Mouse (Mus musculus) neural tube, embryonic 11.5 days (tissue): ENCODE results near the gene Phf5a. TPM values are rescaled to one million over a fixed set of nuclear protein-coding genes. Genes with fewer than 3 reads are reported as not detected.
A peak's percentile ranks its signal among the peaks of the same experiment; 100 is the strongest.

ENCODE experiments used
- ATAC-seq: fragments of 200-750 bp; cut with Nextera tagmentation; 2 replicates; pipeline ENCODE4 v1.8.0; 2017; ENCODE audit warnings: moderate number of reproducible peaks, mild to moderate bottlenecking, moderate TSS enrichment, moderate library complexity; ENCODE audit not compliant: insufficient read depth, low FRiP score, low TSS enrichment
- DNase-seq: peaks from one replicate; pipeline ENCODE4 v3.0.0-alpha.2; 2015; ENCODE audit warnings: low spot score
- H3K27ac ChIP-seq: fragments of 300-500 bp; sonication (generic); 2 replicates; pipeline ENCODE4 v1.5.1; 2014; ENCODE audit warnings: low read depth, mild to moderate bottlenecking, low read length
- H3K27me3 ChIP-seq: fragments of 300-500 bp; sonication (generic); 2 replicates; pipeline ENCODE4 v1.6.1; 2014; ENCODE audit warnings: mild to moderate bottlenecking, low read length, mixed read lengths; ENCODE audit not compliant: control insufficient read depth, insufficient read depth
- H3K36me3 ChIP-seq: fragments of 300-500 bp; sonication (generic); 2 replicates; pipeline ENCODE4 v1.6.1; 2014; ENCODE audit warnings: mild to moderate bottlenecking, low read length, moderate library complexity, mixed read lengths; ENCODE audit not compliant: control insufficient read depth, insufficient read depth
- H3K4me1 ChIP-seq: fragments of 300-500 bp; sonication (generic); 2 replicates; pipeline ENCODE4 v1.6.1; 2014; ENCODE audit warnings: low read length, mixed read lengths; ENCODE audit not compliant: control insufficient read depth, insufficient read depth
- H3K4me2 ChIP-seq: fragments of 300-500 bp; sonication (generic); 2 replicates; pipeline ENCODE4 v1.6.1; 2014; ENCODE audit warnings: low read depth, mild to moderate bottlenecking, moderate library complexity
- H3K4me3 ChIP-seq: fragments of 300-500 bp; sonication (generic); 2 replicates; pipeline ENCODE4 v1.5.1; 2014; ENCODE audit warnings: low read depth, low read length
- H3K9ac ChIP-seq: fragments of 300-500 bp; sonication (generic); 2 replicates; pipeline ENCODE4 v1.6.1; 2014; ENCODE audit warnings: mild to moderate bottlenecking, low read length
- H3K9me3 ChIP-seq: fragments of 300-500 bp; sonication (generic); 2 replicates; pipeline ENCODE4 v1.6.1; 2016; ENCODE audit warnings: low read length; ENCODE audit not compliant: control insufficient read depth
- WGBS: fragments of 180-500 bp; shearing (Covaris S2); extraction: QIAGEN DNeasy Blood & Tissue Kit; methylation state at CpG from one replicate; pipeline ENCODE4 v1.1.7; 2014; 5-methylcytosine and 5-hydroxymethylcytosine counted together
- polyA plus RNA-seq: library from polyadenylated mRNA; unstranded; fragments of >200 nt; fragmentation: Nextera tagmentation; extraction: Ambion mirVana; gene quantifications from 2 replicates; pipeline ENCODE4 v1.2.1, GENCODE M21; 2014

Phf5a gene
- polyA plus RNA-seq, 1 experiment from 2014 or later = 203 TPM

GRCm38 (mm10) chr15:81864238-81864637, 7.5 kb downstream of the Phf5a start:
- Histone ChIP-seq H3K4me3 (no peak overlapping the region), H3K9me3 (no peaks in the 10 kb centered on the region), H3K27me3 (no peaks in the 10 kb centered on the region), H3K4me1 (no peaks in the 10 kb centered on the region), H3K4me2 (no peak overlapping the region), H3K27ac (no peak overlapping the region), H3K36me3 (peaks cover 24% of the 10 kb centered on the region), H3K9ac (no peak overlapping the region)
- ATAC-seq (no peak), DNase-seq (no peak)
- 96% methylated on average over 7 of the region's 7 CpGs for WGBS

DNA sequence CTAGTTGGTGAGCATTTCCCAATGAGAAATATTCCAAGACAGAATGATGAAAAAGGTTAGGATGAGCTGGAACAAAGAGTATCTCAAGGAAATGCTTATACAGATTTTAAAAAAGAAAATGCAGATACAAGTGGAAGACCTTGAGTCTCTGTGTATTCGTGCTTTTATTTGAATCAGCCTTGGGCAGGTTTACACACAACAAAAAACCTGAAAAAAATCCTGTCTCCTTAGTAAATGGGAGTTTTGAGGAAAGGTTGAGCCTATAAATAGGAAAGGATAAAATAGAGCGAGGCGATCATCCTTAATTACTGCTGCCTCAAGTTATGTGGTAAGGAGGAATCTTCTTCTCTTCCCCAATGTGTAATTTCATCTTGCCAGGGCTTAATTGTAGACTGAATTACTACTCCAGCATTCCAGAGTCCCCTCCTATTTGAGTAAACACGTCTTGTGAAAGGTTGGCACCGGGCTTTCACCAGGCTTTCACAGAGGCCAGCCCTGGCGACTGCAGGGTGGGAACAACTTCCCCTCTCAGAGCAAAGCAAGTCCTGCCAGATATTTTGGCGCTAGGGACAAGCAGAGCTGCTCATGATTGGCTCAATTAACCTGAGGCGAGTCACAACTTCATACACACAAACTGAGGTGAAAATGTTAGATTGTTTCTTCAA, 11.1 kb downstream of the Phf5a start:
- DNase-seq = no peak

DNA sequence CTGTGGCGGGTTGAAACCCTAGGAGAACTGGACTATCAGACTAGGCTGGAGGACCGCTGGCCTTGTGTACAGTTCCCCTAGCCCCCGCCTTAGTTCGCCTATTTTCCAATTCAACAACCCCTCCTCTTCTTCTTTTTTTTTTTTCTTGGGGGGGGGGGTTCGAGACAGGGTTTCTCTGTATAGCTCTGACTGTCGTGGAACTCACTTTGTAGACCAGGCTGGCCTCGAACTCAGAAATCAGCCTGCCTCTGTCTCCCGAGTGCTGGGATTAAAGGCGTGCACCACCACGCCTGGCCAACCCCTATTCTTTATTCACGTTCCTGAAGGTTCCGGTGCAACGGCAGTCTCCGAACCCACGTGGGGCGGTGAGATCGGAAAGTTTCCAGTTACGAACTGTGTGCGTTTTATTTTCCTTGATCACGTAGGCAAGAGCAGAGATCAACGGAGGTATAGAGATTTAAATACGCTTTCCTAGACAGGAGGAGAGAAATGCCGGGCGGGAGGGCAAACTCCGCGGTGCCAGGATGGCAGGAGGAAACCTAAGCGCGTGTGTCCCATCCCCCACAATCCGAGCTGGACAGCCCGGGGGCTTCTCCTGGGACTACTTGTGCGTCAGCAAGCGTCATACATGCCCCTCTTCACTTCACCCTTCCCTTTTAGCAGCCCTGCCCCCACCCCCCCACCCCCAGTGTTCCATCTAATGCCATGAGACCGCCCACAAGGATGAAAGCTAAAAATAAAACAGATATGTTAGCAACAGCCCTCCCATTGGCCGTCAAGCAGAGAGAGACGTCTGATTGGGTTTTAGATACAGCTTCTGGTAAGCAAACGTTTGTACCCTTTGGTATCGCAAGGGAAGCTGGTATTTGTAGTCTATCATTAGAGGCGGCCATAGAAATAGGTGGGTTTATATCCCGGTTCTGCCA, 12.1 kb downstream of the Phf5a start:
- under 1% methylated on average over 38 of the region's 39 CpGs for WGBS
- H3K4me2 ChIP-seq = peak overlapping the region; percentile 97
- H3K27me3 ChIP-seq = no peaks in the 10 kb centered on the region
- H3K36me3 ChIP-seq = peaks cover 6% of the 10 kb centered on the region; the same call in 1 of the 2 replicates
- DNase-seq (peak; percentile 86), ATAC-seq (peak; percentile 75)
- no peaks in the 10 kb centered on the region for H3K9me3 ChIP-seq
- H3K9ac ChIP-seq = peak overlapping the region; percentile 79; the same call in 1 of the 2 replicates
- H3K4me1 ChIP-seq = peaks cover 12% of the 10 kb centered on the region; the same call in 1 of the 2 replicates
- peak overlapping the region; percentile 94 for H3K4me3 ChIP-seq
- H3K27ac ChIP-seq = peak overlapping the region; percentile 51

More for the DNA sequence above, 11.1 kb downstream of the Phf5a start:
- Histone ChIP-seq H3K4me2 (peak overlapping the region; percentile 97), H3K36me3 (peaks cover 7% of the 10 kb centered on the region; the same call in 1 of the 2 replicates), H3K27ac (no peak overlapping the region), H3K4me3 (no peak overlapping the region), H3K9ac (no peak overlapping the region), H3K4me1 (peaks cover 9% of the 10 kb centered on the region; the same call in 1 of the 2 replicates), H3K27me3 (no peaks in the 10 kb centered on the region), H3K9me3 (no peaks in the 10 kb centered on the region)
- no peak for ATAC-seq
- 50% methylated on average over 8 of the region's 8 CpGs for WGBS

DNA sequence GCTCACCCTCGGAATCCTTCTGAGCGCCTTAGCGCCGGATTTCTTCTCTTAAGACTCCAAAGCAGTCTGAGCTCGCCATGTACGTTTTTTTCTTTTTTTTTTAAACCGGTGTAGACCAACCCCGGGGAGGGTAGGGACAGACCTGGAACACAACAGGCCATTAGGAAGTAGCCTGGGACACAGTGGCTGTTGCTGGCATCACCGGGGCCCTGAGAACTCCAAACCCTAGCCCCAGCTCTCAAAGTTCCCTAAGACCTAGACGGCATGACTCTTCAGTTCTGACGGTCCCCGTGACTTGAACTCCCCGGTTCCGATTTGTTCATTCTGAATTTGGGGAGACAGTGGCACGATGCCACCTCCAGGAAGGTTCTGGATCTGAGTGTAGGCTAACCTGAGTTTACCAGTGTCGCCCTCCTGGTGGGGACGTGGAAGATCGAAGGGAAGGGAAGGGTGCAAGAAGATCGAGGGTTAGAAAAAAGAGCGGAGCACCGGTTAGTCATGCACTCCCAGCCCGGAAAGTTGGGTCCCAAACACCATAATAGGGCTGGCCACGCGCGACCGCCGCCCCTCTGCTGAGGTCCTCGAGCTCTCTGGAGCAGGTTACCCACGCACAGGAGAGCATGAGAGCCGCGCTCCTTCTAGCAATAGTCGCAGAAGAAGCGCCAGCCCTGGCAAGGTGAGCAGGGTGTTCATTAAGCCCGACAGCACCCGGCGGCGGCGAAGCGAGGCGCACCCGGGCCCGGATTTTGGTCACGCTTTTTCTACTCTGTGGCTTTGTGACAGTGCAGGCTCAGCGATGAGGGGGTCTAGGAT, 13.0 kb downstream of the Phf5a start, which contains the start of gene Tob2:
Gene Tob2, minus strand, starts transcription at position 280 of the 813 bp plus-strand sequence.
- Histone ChIP-seq H3K36me3 (no peaks in the 10 kb centered on the region), H3K4me1 (peaks cover 12% of the 10 kb centered on the region; the same call in 1 of the 2 replicates), H3K9ac (peak within 1 kb of the TSS; percentile 79), H3K27ac (peak within 1 kb of the TSS; percentile 60), H3K9me3 (no peaks in the 10 kb centered on the region), H3K27me3 (no peaks in the 10 kb centered on the region), H3K4me2 (peak within 1 kb of the TSS; percentile 97), H3K4me3 (peak within 1 kb of the TSS; percentile 94)
- ATAC-seq = no peak
- WGBS = under 1% methylated on average over 44 of the region's 44 CpGs
- DNase-seq = peak; percentile 53

- under 1% methylated on average over 23 of the region's 23 CpGs for WGBS
- Histone ChIP-seq H3K4me3 (peak overlapping the region; percentile 94), H3K4me1 (peaks cover 12% of the 10 kb centered on the region; the same call in 1 of the 2 replicates), H3K4me2 (peak overlapping the region; percentile 97), H3K9ac (peak overlapping the region; percentile 79), H3K27ac (peak overlapping the region; percentile 60; the same call in 1 of the 2 replicates), H3K36me3 (no peaks in the 10 kb centered on the region), H3K27me3 (no peaks in the 10 kb centered on the region), H3K9me3 (no peaks in the 10 kb centered on the region)
- no peak for ATAC-seq
- DNase-seq = peak; percentile 91
These were observed 13.6 kb downstream of the Phf5a start for GRCm38 (mm10) chr15:81858138-81858516.

DNA sequence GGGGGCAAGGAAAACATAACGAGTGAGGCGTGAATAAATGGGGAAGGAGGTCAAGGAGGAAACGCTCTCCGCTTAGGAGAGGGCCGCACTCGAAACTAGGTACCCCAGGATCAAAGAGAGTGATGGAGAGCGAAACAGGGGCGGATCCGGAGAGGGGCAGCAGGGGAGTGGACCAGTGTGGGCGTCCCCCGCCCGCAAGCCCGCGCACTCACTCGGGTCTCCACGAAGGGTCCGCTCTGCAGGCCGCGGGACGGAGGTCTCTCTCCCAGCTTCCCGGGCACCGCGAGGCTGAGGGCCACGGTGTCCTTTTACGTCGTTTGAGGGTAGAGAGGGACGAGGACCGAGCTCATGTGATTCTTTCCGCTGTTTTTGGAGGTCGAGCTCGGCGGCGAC, 14.0 kb downstream of the Phf5a start:
- Histone ChIP-seq H3K4me1 (peaks cover 12% of the 10 kb centered on the region; the same call in 1 of the 2 replicates), H3K27me3 (no peaks in the 10 kb centered on the region), H3K27ac (peak overlapping the region; percentile 60; the same call in 1 of the 2 replicates), H3K4me2 (peak overlapping the region; percentile 97), H3K4me3 (peak overlapping the region; percentile 94), H3K36me3 (no peaks in the 10 kb centered on the region), H3K9me3 (no peaks in the 10 kb centered on the region), H3K9ac (peak overlapping the region; percentile 79)
- ATAC-seq = no peak
- 0% methylated on average over 28 of the region's 33 CpGs for WGBS
- no peak for DNase-seq

GRCm38 (mm10) chr15:81856938-81857723, 14.6 kb downstream of the Phf5a start:
- peak overlapping the region; percentile 97 for H3K4me2 ChIP-seq
- H3K27me3 ChIP-seq = no peaks in the 10 kb centered on the region
- ATAC-seq (no peak), DNase-seq (peak; percentile 20)
- H3K9ac ChIP-seq = peak overlapping the region; percentile 79
- H3K36me3 ChIP-seq = no peaks in the 10 kb centered on the region
- H3K4me3 ChIP-seq = peak overlapping the region; percentile 94
- no peak overlapping the region for H3K27ac ChIP-seq
- peaks cover 12% of the 10 kb centered on the region; the same call in 1 of the 2 replicates for H3K4me1 ChIP-seq
- 1% methylated on average over 14 of the region's 14 CpGs for WGBS
- H3K9me3 ChIP-seq = no peaks in the 10 kb centered on the region
